Mouse (Mus musculus): ENCODE results near the gene Hyal1. TPM values are rescaled to one million over a fixed set of nuclear protein-coding genes. Genes with fewer than 3 reads are reported as not detected.

The Hyal1 gene
- polyA plus RNA-seq, 1 experiment from 2014 or later, result 4.2 TPM

DNA sequence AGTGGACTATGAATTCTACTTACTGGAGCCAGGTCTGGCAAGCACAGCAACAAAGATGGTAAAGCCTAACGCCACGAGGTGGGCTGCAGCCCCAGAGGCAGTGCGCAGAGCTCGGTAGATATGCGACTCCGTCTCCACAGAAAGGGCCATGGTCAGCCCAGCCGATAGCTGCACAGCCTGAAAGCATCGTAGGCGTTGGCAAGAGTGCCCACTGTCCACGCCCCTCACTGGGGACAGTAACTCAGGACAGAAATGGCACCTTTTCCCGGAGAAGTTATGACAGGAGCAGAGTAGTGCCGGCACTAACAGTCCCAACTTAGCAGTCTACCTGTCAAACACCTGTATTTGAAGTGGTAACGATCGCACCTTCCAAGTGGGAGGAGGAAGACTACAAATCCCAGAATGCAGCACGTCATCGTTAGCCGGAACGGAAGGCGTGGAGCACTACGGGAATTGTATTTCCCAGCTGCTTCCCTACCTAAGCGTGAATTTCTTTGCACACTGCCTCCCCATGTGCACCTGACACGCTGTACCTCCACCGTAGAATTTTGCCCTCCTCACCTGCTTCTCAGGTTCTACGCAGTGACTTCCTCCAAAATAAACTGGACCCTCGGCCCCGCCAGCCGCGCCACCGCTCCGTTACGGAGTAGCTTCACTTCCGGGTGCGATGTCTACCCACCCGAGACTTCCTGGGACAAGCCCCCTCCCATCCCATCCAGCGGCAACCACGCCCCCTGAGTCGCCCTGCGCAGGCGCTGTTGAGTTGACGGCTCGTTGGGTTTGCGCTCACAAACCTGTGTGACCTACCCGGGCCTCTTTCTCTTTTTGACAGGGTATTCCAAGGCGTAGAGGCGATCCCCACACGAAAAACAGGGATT, 35.0 kb upstream of the Hyal1 start, which contains the start of the genes Cyb561d2 and Nprl2:
Cyb561d2 (minus strand) TSS at position 720 of the 878 bp plus-strand sequence.
Nprl2 (plus strand) TSS at position 753 of the 878 bp plus-strand sequence.
- Histone ChIP-seq H3K4me1 (replicated peaks; ENCODE audit: control insufficient read depth, insufficient read depth, low read length) (peaks cover 20% of the 10 kb centered on the region), H3K9me3 (ENCODE audit: control insufficient read depth, low read length) (no peaks in the 10 kb centered on the region), H3K36me3 (ENCODE audit: control insufficient read depth, insufficient read depth, low read length) (peaks cover 35% of the 10 kb centered on the region), H3K9ac (ENCODE audit: low read depth, low read length) (peak within 1 kb of the TSS; percentile 75), H3K27me3 (replicated peaks; ENCODE audit: control insufficient read depth, insufficient read depth, low read length) (no peaks in the 10 kb centered on the region), H3K4me3 (ENCODE audit: low read depth, low read length) (peak within 1 kb of the TSS; percentile 74), H3K27ac (ENCODE audit: low read depth, low read length) (peak within 1 kb of the TSS; percentile 26), H3K4me2 (peak within 1 kb of the TSS; percentile 97)
- ATAC-seq (replicated peaks; ENCODE audit: low FRiP score) (peak; percentile 86), DNase-seq (ENCODE audit: low spot score) (peak; percentile 96)
- WGBS, result under 1% methylated on average over 46 of the region's 46 CpGs

DNA sequence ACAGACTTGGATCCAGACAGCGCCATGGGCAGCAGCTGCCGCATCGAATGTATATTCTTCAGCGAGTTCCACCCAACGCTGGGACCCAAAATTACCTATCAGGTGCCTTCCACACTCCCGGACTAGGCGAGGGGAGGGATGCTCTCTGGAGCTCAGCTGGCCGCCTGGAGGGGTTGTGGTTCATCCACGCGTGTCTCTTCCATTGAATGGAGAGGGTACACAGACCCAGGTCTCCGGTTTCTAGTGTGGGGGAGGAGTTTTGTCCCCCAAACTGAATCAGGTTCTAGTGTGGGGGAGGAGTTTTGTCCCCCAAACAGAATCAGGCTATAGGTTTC, 34.4 kb upstream of the Hyal1 start:
- ATAC-seq (replicated peaks; ENCODE audit: low FRiP score), result peak; percentile 3; the same call in 1 of the 2 replicates
- peaks cover 31% of the 10 kb centered on the region for H3K36me3 ChIP-seq (ENCODE audit: control insufficient read depth, insufficient read depth, low read length)
- H3K9ac ChIP-seq (ENCODE audit: low read depth, low read length), result peak overlapping the region; percentile 75
- no peak for DNase-seq (ENCODE audit: low spot score)
- H3K4me3 ChIP-seq (ENCODE audit: low read depth, low read length), result peak overlapping the region; percentile 74
- no peaks in the 10 kb centered on the region for H3K27me3 ChIP-seq (replicated peaks; ENCODE audit: control insufficient read depth, insufficient read depth, low read length)
- peak overlapping the region; percentile 97 for H3K4me2 ChIP-seq
- peaks cover 20% of the 10 kb centered on the region for H3K4me1 ChIP-seq (replicated peaks; ENCODE audit: control insufficient read depth, insufficient read depth, low read length)
- peak overlapping the region; percentile 26; the same call in 1 of the 2 replicates for H3K27ac ChIP-seq (ENCODE audit: low read depth, low read length)
- WGBS, result 1% methylated on average over 11 of the region's 11 CpGs
- H3K9me3 ChIP-seq (ENCODE audit: control insufficient read depth, low read length), result no peaks in the 10 kb centered on the region

DNA sequence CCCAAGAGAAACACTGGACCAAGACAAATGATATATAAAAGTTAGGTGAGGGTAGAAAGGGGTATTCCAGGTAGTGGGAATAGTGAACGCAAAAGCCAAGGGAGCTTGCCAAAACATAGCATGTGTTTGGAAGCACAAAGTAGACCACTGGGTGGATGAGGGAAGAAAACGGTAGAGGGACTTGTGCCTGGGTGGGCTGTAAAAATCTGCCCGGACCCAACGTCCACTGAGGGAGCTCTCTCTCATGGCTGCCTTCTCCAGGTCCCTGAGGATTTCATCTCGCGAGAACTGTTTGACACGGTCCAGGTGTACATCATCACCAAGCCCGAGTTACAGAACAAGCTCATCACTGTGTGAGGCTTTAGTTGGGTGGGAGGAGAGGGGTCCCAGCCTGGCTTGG, 34.0 kb upstream of the Hyal1 start:
- Histone ChIP-seq H3K4me2 (peak overlapping the region; percentile 97), H3K27ac (ENCODE audit: low read depth, low read length) (no peak overlapping the region), H3K4me1 (replicated peaks; ENCODE audit: control insufficient read depth, insufficient read depth, low read length) (peaks cover 21% of the 10 kb centered on the region), H3K9ac (ENCODE audit: low read depth, low read length) (peak overlapping the region; percentile 75), H3K9me3 (ENCODE audit: control insufficient read depth, low read length) (no peaks in the 10 kb centered on the region), H3K4me3 (ENCODE audit: low read depth, low read length) (peak overlapping the region; percentile 74), H3K27me3 (replicated peaks; ENCODE audit: control insufficient read depth, insufficient read depth, low read length) (no peaks in the 10 kb centered on the region), H3K36me3 (ENCODE audit: control insufficient read depth, insufficient read depth, low read length) (peaks cover 30% of the 10 kb centered on the region)
- ATAC-seq (replicated peaks; ENCODE audit: low FRiP score), result no peak
- 54% methylated on average over 8 of the region's 8 CpGs for WGBS
- DNase-seq (ENCODE audit: low spot score), result no peak

DNA sequence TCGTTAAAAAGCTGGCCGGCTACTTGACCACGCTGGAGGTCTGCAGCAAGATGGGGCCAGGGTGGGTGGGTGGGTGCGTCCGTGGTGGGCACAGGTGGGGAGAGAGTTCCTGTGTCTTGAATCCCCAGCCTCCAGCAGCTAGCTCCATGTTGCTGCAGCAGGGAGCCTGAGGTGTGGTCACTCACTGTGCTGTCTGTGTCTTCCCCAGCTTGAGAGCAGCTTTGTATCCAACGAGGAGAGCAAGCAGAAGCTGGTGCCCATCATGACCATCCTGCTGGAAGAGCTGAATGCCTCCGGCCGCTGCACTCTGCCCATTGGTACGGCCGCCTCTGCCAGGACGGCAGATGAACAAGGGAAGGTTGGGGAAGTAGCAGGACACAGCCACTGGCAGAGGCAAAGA, 33.4 kb upstream of the Hyal1 start:
- 84% methylated on average over 11 of the region's 11 CpGs for WGBS
- peaks cover 20% of the 10 kb centered on the region for H3K4me1 ChIP-seq (replicated peaks; ENCODE audit: control insufficient read depth, insufficient read depth, low read length)
- 0 out of 2 replicates have a peak overlapping the region, but pooled peaks have one; percentile 74 for H3K4me3 ChIP-seq (ENCODE audit: low read depth, low read length)
- ATAC-seq (replicated peaks; ENCODE audit: low FRiP score) (no peak), DNase-seq (ENCODE audit: low spot score) (no peak)
- peak overlapping the region; percentile 97; the same call in 1 of the 2 replicates for H3K4me2 ChIP-seq
- 0 out of 2 replicates have a peak, but pooled peaks cover under 1% of the 10 kb centered on the region for H3K27me3 ChIP-seq (replicated peaks; ENCODE audit: control insufficient read depth, insufficient read depth, low read length)
- no peaks in the 10 kb centered on the region for H3K9me3 ChIP-seq (ENCODE audit: control insufficient read depth, low read length)
- H3K9ac ChIP-seq (ENCODE audit: low read depth, low read length), result no peak overlapping the region
- H3K27ac ChIP-seq (ENCODE audit: low read depth, low read length), result no peak overlapping the region
- H3K36me3 ChIP-seq (ENCODE audit: control insufficient read depth, insufficient read depth, low read length), result peaks cover 24% of the 10 kb centered on the region

DNA sequence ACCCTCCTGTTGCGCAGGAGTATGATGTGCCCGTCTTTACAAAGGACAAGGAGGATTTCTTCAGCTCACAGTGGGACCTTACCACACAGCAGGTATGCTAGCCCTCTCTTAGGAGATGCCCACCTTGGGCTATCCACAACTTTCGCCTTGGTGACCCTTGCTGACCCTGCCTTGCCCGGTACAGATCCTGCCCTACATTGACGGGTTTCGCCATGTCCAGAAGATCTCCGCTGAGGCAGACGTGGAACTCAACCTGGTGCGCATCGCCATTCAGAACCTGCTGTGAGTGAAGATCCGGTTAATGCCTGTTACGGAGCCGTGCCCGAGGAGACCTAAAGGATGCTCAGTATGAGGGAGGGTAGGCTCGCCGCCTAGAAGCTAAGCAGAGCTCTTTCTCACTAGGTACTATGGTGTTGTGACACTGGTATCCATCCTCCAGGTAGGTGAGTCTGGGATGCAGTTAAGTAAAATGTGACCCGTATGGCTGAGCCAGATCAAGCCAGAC, 32.5 kb upstream of the Hyal1 start:
- Histone ChIP-seq H3K27ac (ENCODE audit: low read depth, low read length) (no peak overlapping the region), H3K9ac (ENCODE audit: low read depth, low read length) (no peak overlapping the region), H3K4me2 (no peak overlapping the region), H3K36me3 (ENCODE audit: control insufficient read depth, insufficient read depth, low read length) (peaks cover 15% of the 10 kb centered on the region), H3K27me3 (replicated peaks; ENCODE audit: control insufficient read depth, insufficient read depth, low read length) (peaks cover 6% of the 10 kb centered on the region; the same call in 1 of the 2 replicates), H3K9me3 (ENCODE audit: control insufficient read depth, low read length) (no peaks in the 10 kb centered on the region), H3K4me3 (ENCODE audit: low read depth, low read length) (no peak overlapping the region), H3K4me1 (replicated peaks; ENCODE audit: control insufficient read depth, insufficient read depth, low read length) (peaks cover 20% of the 10 kb centered on the region)
- ATAC-seq (replicated peaks; ENCODE audit: low FRiP score), result no peak
- DNase-seq (ENCODE audit: low spot score), result no peak
- WGBS, result 94% methylated on average over 17 of the region's 17 CpGs

DNA sequence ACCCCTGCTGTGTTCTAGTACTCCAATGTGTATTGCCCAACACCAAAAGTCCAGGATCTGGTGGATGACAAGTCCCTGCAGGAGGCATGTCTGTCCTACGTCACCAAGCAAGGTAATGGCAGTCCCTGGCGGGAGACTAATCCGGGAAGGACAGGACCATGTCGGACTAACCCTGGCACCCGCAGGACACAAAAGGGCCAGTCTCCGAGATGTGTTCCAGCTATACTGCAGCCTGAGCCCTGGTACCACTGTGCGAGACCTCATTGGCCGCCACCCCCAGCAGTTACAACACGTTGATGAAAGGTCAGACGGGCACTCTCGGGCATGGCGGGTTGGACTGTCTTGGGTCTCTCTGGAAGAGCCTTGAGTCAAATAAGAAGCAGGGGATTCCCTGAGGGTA, 32.0 kb upstream of the Hyal1 start:
- no peaks in the 10 kb centered on the region for H3K9me3 ChIP-seq (ENCODE audit: control insufficient read depth, low read length)
- H3K9ac ChIP-seq (ENCODE audit: low read depth, low read length), result no peak overlapping the region
- 92% methylated on average over 12 of the region's 12 CpGs for WGBS
- no peak overlapping the region for H3K4me2 ChIP-seq
- H3K27ac ChIP-seq (ENCODE audit: low read depth, low read length), result no peak overlapping the region
- H3K36me3 ChIP-seq (ENCODE audit: control insufficient read depth, insufficient read depth, low read length), result peaks cover 12% of the 10 kb centered on the region; the same call in 1 of the 2 replicates
- peaks cover 7% of the 10 kb centered on the region; the same call in 1 of the 2 replicates for H3K27me3 ChIP-seq (replicated peaks; ENCODE audit: control insufficient read depth, insufficient read depth, low read length)
- ATAC-seq (replicated peaks; ENCODE audit: low FRiP score) (no peak), DNase-seq (ENCODE audit: low spot score) (no peak)
- H3K4me3 ChIP-seq (ENCODE audit: low read depth, low read length), result no peak overlapping the region
- peaks cover 20% of the 10 kb centered on the region for H3K4me1 ChIP-seq (replicated peaks; ENCODE audit: control insufficient read depth, insufficient read depth, low read length)

DNA sequence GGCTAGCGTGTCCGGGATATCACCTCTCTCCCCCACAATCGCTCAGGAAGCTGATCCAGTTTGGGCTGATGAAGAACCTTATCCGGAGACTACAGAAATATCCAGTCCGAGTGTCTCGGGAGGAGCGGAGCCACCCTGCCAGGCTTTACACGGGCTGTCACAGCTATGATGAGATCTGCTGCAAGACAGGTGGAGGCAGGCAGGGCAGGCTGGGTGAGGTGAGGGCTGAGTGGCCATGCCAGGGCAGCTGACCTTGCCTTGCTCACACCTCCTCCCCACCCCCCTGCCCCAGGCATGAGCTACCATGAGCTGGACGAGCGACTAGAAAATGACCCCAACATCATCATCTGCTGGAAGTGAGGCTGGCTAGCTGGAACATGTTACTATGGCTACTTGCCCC, 31.5 kb upstream of the Hyal1 start:
- Histone ChIP-seq H3K4me1 (replicated peaks; ENCODE audit: control insufficient read depth, insufficient read depth, low read length) (peaks cover 17% of the 10 kb centered on the region), H3K36me3 (ENCODE audit: control insufficient read depth, insufficient read depth, low read length) (peaks cover 8% of the 10 kb centered on the region; the same call in 1 of the 2 replicates), H3K27me3 (replicated peaks; ENCODE audit: control insufficient read depth, insufficient read depth, low read length) (peaks cover 7% of the 10 kb centered on the region; the same call in 1 of the 2 replicates), H3K4me3 (ENCODE audit: low read depth, low read length) (no peak overlapping the region), H3K4me2 (no peak overlapping the region), H3K27ac (ENCODE audit: low read depth, low read length) (no peak overlapping the region), H3K9ac (ENCODE audit: low read depth, low read length) (no peak overlapping the region), H3K9me3 (ENCODE audit: control insufficient read depth, low read length) (no peaks in the 10 kb centered on the region)
- 85% methylated on average over 10 of the region's 10 CpGs for WGBS
- ATAC-seq (replicated peaks; ENCODE audit: low FRiP score), result no peak
- DNase-seq (ENCODE audit: low spot score), result no peak

DNA sequence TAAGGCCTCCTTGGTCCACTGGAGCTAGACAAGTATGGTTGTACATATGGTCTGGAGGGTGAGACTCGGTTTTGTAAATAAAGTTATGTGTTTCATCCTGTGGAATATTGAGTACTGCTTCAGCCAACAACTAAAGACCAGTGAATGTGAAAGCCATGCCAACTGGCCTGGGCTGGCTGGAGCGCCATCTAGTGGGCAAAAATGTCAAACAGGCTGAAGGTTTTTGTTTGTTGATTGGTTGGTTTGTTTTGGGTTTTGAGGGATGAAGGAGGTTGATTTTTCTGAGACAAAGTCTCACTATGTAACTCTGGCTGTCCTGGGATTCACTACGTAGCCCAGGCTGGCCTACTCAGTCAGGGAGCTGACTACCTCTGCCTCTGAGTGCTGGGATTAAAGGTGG, 31.1 kb upstream of the Hyal1 start:
- Histone ChIP-seq H3K9me3 (ENCODE audit: control insufficient read depth, low read length) (no peaks in the 10 kb centered on the region), H3K36me3 (ENCODE audit: control insufficient read depth, insufficient read depth, low read length) (peaks cover 8% of the 10 kb centered on the region; the same call in 1 of the 2 replicates), H3K9ac (ENCODE audit: low read depth, low read length) (no peak overlapping the region), H3K4me3 (ENCODE audit: low read depth, low read length) (no peak overlapping the region), H3K27me3 (replicated peaks; ENCODE audit: control insufficient read depth, insufficient read depth, low read length) (peaks cover 7% of the 10 kb centered on the region; the same call in 1 of the 2 replicates), H3K27ac (ENCODE audit: low read depth, low read length) (no peak overlapping the region), H3K4me1 (replicated peaks; ENCODE audit: control insufficient read depth, insufficient read depth, low read length) (peaks cover 19% of the 10 kb centered on the region), H3K4me2 (no peak overlapping the region)
- 8% methylated on average over 3 of the region's 3 CpGs for WGBS
- ATAC-seq (replicated peaks; ENCODE audit: low FRiP score) (no peak), DNase-seq (ENCODE audit: low spot score) (peak; percentile 71)
